Mouse (Mus musculus): ENCODE results near the gene Ldhd.

Gene Ldhd

GRCm38 (mm10) chr8:111626933-111627332, 3.2 kb downstream of the Ldhd start:
- DNase-seq = no peak

- no peak for DNase-seq
Measured at GRCm38 (mm10) chr8:111626528-111626820, 3.7 kb downstream of the Ldhd start.

- DNase-seq = peak in 1 of 2 experiments; percentile 37
Measured at GRCm38 (mm10) chr8:111625694-111626527, 4.3 kb downstream of the Ldhd start.

- peak; percentile 42 to 62 for DNase-seq
Measured at GRCm38 (mm10) chr8:111624853-111625221, 5.3 kb downstream of the Ldhd start.

- peak in 1 of 2 experiments; percentile 32 for DNase-seq
Measured at GRCm38 (mm10) chr8:111624081-111624852, 5.9 kb downstream of the Ldhd start.

- no peak for DNase-seq
Measured at GRCm38 (mm10) chr8:111622553-111622952, 7.6 kb downstream of the Ldhd start.

GRCm38 (mm10) chr8:111622104-111622503, 8.1 kb downstream of the Ldhd start:
- DNase-seq = no peak

- no peak for DNase-seq
Measured at GRCm38 (mm10) chr8:111619936-111620335, 10.2 kb downstream of the Ldhd start.

- no peak for DNase-seq
Measured at GRCm38 (mm10) chr8:111618273-111618672, 11.9 kb downstream of the Ldhd start.

GRCm38 (mm10) chr8:111617812-111618211, 12.4 kb downstream of the Ldhd start:
- no peak for DNase-seq

GRCm38 (mm10) chr8:111614786-111615701, 15.1 kb downstream of the Ldhd start:
- no peak for DNase-seq

- DNase-seq = no peak
Measured at GRCm38 (mm10) chr8:111613181-111613580, 17.0 kb downstream of the Ldhd start.

- DNase-seq = no peak
Measured at GRCm38 (mm10) chr8:111607414-111607813, 22.8 kb downstream of the Ldhd start.

GRCm38 (mm10) chr8:111606961-111607360, 23.2 kb downstream of the Ldhd start:
- DNase-seq = no peak

- no peak for DNase-seq
Measured at GRCm38 (mm10) chr8:111604986-111605385, 25.2 kb downstream of the Ldhd start.

- DNase-seq = no peak
Measured at GRCm38 (mm10) chr8:111602050-111602449, 28.1 kb downstream of the Ldhd start.

GRCm38 (mm10) chr8:111599707-111600444, 30.3 kb downstream of the Ldhd start:
- DNase-seq = no peak

- no peak for DNase-seq
Measured at GRCm38 (mm10) chr8:111597310-111597709, 32.9 kb downstream of the Ldhd start.

GRCm38 (mm10) chr8:111596485-111596821, 33.7 kb downstream of the Ldhd start:
- no peak for DNase-seq

- peak; percentile 88 to 95 for DNase-seq
Measured at GRCm38 (mm10) chr8:111595712-111596484, 34.3 kb downstream of the Ldhd start.

- DNase-seq = no peak
Measured at GRCm38 (mm10) chr8:111594951-111595350, 35.2 kb downstream of the Ldhd start.

All from thymus, adult 18-20 months (tissue).